Mouse (Mus musculus): Measurements from ENCODE around the gene Nudt4. TPM values are rescaled to one million over a fixed set of nuclear protein-coding genes. Genes with fewer than 3 reads are reported as not detected.
"Not testable (repeated sequence)": the region's sequence is repeated elsewhere in the genome, so short reads cannot be mapped to it uniquely, and the experiment has no call there.

The Nudt4 gene
- total and polyA plus RNA-seq, 2 experiments from 2014 or later, result 74.5 to 81.3 TPM

GRCm38 (mm10) chr10:95551752-95552151, 12.2 kb downstream of the Nudt4 start:
- no peaks in the 10 kb centered on the region for H3K9me3 ChIP-seq (replicated peaks; ENCODE audit: control insufficient read depth, low read length)
- ATAC-seq (ENCODE audit: insufficient read depth, low read depth) (no peak), DNase-seq (ENCODE audit: low spot score) (no peak)
- H3K36me3 ChIP-seq (replicated peaks; ENCODE audit: control insufficient read depth, insufficient read depth, low read length), result peaks cover 47% of the 10 kb centered on the region
- no peak overlapping the region for H3K4me2 ChIP-seq (ENCODE audit: low read depth, low read length)
- H3K4me1 ChIP-seq (ENCODE audit: control insufficient read depth, insufficient read depth), result no peaks in the 10 kb centered on the region; the same call in 1 of the 2 replicates
- H3K4me3 ChIP-seq (ENCODE audit: low read depth, low read length), result no peak overlapping the region
- no peaks in the 10 kb centered on the region for H3K27me3 ChIP-seq (ENCODE audit: control insufficient read depth, insufficient read depth, low read length)
- H3K9ac ChIP-seq (replicated peaks; ENCODE audit: low read depth, low read length), result no peak overlapping the region
- TF ChIP-seq CTCF (IDR thresholded peaks at IDR 0.05; ENCODE audit: low read depth) (peak; percentile 51), EP300 (IDR thresholded peaks at IDR 0.05; ENCODE audit: low read depth) (no peak)
- H3K27ac ChIP-seq (ENCODE audit: low read depth), result no peak overlapping the region

GRCm38 (mm10) chr10:95550506-95550905, 13.4 kb downstream of the Nudt4 start:
- peaks cover 60% of the 10 kb centered on the region for H3K36me3 ChIP-seq (replicated peaks; ENCODE audit: control insufficient read depth, insufficient read depth, low read length)
- DNase-seq (ENCODE audit: low spot score) (no peak), ATAC-seq (ENCODE audit: insufficient read depth, low read depth) (no peak)

GRCm38 (mm10) chr10:95549080-95549479, 14.9 kb downstream of the Nudt4 start:
- H3K4me3 ChIP-seq (ENCODE audit: low read depth, low read length); H3K9me3 ChIP-seq (replicated peaks; ENCODE audit: control insufficient read depth, low read length); DNase-seq (ENCODE audit: low spot score); H3K4me2 ChIP-seq (ENCODE audit: low read depth, low read length); H3K4me1 ChIP-seq (ENCODE audit: control insufficient read depth, insufficient read depth); ATAC-seq (ENCODE audit: insufficient read depth, low read depth); H3K27ac ChIP-seq (ENCODE audit: low read depth); H3K27me3 ChIP-seq (ENCODE audit: control insufficient read depth, insufficient read depth, low read length); H3K9ac ChIP-seq (replicated peaks; ENCODE audit: low read depth, low read length): not testable (repeated sequence)
- peaks cover 65% of the 10 kb centered on the region for H3K36me3 ChIP-seq (replicated peaks; ENCODE audit: control insufficient read depth, insufficient read depth, low read length)
- WGBS, result 44% methylated on average over 5 of the region's 5 CpGs

More at GRCm38 (mm10) chr10:95550506-95550905, 13.4 kb downstream of the Nudt4 start:
- Histone ChIP-seq H3K4me3 (ENCODE audit: low read depth, low read length) (no peak overlapping the region), H3K4me2 (ENCODE audit: low read depth, low read length) (no peak overlapping the region), H3K4me1 (ENCODE audit: control insufficient read depth, insufficient read depth) (no peaks in the 10 kb centered on the region), H3K9ac (replicated peaks; ENCODE audit: low read depth, low read length) (no peak overlapping the region), H3K9me3 (replicated peaks; ENCODE audit: control insufficient read depth, low read length) (no peaks in the 10 kb centered on the region), H3K27ac (ENCODE audit: low read depth) (no peak overlapping the region), H3K27me3 (ENCODE audit: control insufficient read depth, insufficient read depth, low read length) (no peaks in the 10 kb centered on the region)
- TF ChIP-seq CTCF (IDR thresholded peaks at IDR 0.05; ENCODE audit: low read depth) (peak; percentile 45), EP300 (IDR thresholded peaks at IDR 0.05; ENCODE audit: low read depth) (no peak)
- WGBS, result 53% methylated on average over 1 of the region's 1 CpGs

- no peaks in the 10 kb centered on the region for H3K27me3 ChIP-seq (ENCODE audit: control insufficient read depth, insufficient read depth, low read length)
- H3K4me2 ChIP-seq (ENCODE audit: low read depth, low read length), result no peak overlapping the region
- H3K27ac ChIP-seq (ENCODE audit: low read depth), result no peak overlapping the region
- no peak for TF ChIP-seq EP300 (IDR thresholded peaks at IDR 0.05; ENCODE audit: low read depth)
- TF ChIP-seq CTCF (IDR thresholded peaks at IDR 0.05; ENCODE audit: low read depth), result no peak
- 74% methylated on average over 11 of the region's 11 CpGs for WGBS
- peaks cover 67% of the 10 kb centered on the region for H3K36me3 ChIP-seq (replicated peaks; ENCODE audit: control insufficient read depth, insufficient read depth, low read length)
- DNase-seq (ENCODE audit: low spot score), result no peak
- ATAC-seq (ENCODE audit: insufficient read depth, low read depth), result no peak
- H3K4me3 ChIP-seq (ENCODE audit: low read depth, low read length), result no peak overlapping the region
- no peaks in the 10 kb centered on the region for H3K4me1 ChIP-seq (ENCODE audit: control insufficient read depth, insufficient read depth)
- H3K9me3 ChIP-seq (replicated peaks; ENCODE audit: control insufficient read depth, low read length), result no peaks in the 10 kb centered on the region
- no peak overlapping the region for H3K9ac ChIP-seq (replicated peaks; ENCODE audit: low read depth, low read length)
Measured at GRCm38 (mm10) chr10:95548154-95548826, 15.7 kb downstream of the Nudt4 start.

GRCm38 (mm10) chr10:95546178-95546577, 17.8 kb downstream of the Nudt4 start:
- Histone ChIP-seq H3K4me1 (ENCODE audit: control insufficient read depth, insufficient read depth) (no peaks in the 10 kb centered on the region), H3K9me3 (replicated peaks; ENCODE audit: control insufficient read depth, low read length) (no peaks in the 10 kb centered on the region), H3K27me3 (ENCODE audit: control insufficient read depth, insufficient read depth, low read length) (no peaks in the 10 kb centered on the region), H3K27ac (ENCODE audit: low read depth) (no peak overlapping the region), H3K4me3 (ENCODE audit: low read depth, low read length) (no peak overlapping the region), H3K9ac (replicated peaks; ENCODE audit: low read depth, low read length) (no peak overlapping the region), H3K4me2 (ENCODE audit: low read depth, low read length) (no peak overlapping the region), H3K36me3 (replicated peaks; ENCODE audit: control insufficient read depth, insufficient read depth, low read length) (peaks cover 67% of the 10 kb centered on the region)
- 92% methylated on average over 2 of the region's 2 CpGs for WGBS
- TF ChIP-seq EP300 (IDR thresholded peaks at IDR 0.05; ENCODE audit: low read depth), result no peak
- no peak for TF ChIP-seq CTCF (IDR thresholded peaks at IDR 0.05; ENCODE audit: low read depth)
- ATAC-seq (ENCODE audit: insufficient read depth, low read depth) (no peak), DNase-seq (ENCODE audit: low spot score) (no peak)

- Histone ChIP-seq H3K4me1 (ENCODE audit: control insufficient read depth, insufficient read depth) (peaks cover 3% of the 10 kb centered on the region), H3K27ac (ENCODE audit: low read depth) (no peak overlapping the region), H3K27me3 (ENCODE audit: control insufficient read depth, insufficient read depth, low read length) (no peaks in the 10 kb centered on the region), H3K4me3 (ENCODE audit: low read depth, low read length) (no peak overlapping the region), H3K4me2 (ENCODE audit: low read depth, low read length) (no peak overlapping the region), H3K36me3 (replicated peaks; ENCODE audit: control insufficient read depth, insufficient read depth, low read length) (peaks cover 57% of the 10 kb centered on the region), H3K9me3 (replicated peaks; ENCODE audit: control insufficient read depth, low read length) (no peaks in the 10 kb centered on the region), H3K9ac (replicated peaks; ENCODE audit: low read depth, low read length) (no peak overlapping the region)
- 61% methylated on average over 4 of the region's 4 CpGs for WGBS
- TF ChIP-seq CTCF (IDR thresholded peaks at IDR 0.05; ENCODE audit: low read depth) (no peak), EP300 (IDR thresholded peaks at IDR 0.05; ENCODE audit: low read depth) (no peak)
- ATAC-seq (ENCODE audit: insufficient read depth, low read depth) (no peak), DNase-seq (ENCODE audit: low spot score) (no peak)
Measured at GRCm38 (mm10) chr10:95545051-95545450, 18.9 kb downstream of the Nudt4 start.

Data from heart, postnatal 0 days (tissue).